Mouse (Mus musculus): ENCODE results near the gene Pld3.
A peak's percentile ranks its signal among the peaks of the same experiment; 100 is the strongest.

The Pld3 gene

GRCm38 (mm10) chr7:27569580-27570224 lies 16.7 kb upstream of the Pld3 start:
- peak; percentile 20 for DNase-seq (ENCODE audit: low read depth, low spot score)

GRCm38 (mm10) chr7:27560978-27561377 lies 8.0 kb upstream of the Pld3 start:
- DNase-seq (ENCODE audit: low read depth, low spot score), result no peak

DNA sequence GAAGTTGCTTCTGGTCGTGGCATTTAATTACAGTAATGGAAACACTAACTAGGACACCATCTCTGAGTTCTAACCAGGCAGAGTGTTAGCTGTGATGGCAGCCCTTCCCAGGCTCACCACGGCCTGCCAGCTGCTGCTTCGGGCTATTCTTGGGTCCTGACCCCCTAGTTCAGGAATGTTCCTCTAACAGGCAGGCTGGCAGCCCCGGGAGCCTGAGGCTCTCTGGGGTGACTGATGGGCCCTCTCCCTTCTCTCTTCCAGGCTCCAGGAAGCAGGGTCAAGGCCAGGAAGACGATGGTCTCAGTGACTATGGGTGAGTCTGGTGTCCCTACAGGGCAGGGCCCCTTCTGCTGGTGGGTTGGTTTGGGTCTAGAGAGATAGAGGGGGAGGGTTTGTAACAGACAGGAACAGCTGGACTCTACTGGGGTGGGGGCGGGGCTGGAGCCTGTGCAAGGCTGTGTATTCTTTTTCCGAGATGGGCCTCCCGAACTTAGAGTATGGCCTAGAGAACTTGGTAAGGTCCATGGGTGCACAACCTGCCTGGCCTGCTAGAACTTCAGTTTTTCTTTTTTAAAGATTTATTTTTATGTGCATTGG lies 7.4 kb upstream of the Pld3 start:
- no peak for DNase-seq (ENCODE audit: low read depth, low spot score)

GRCm38 (mm10) chr7:27552070-27552469 lies 948 bp downstream of the Pld3 start:
- no peak for DNase-seq (ENCODE audit: low read depth, low spot score)

- DNase-seq (ENCODE audit: low read depth, low spot score), result no peak
Observed at GRCm38 (mm10) chr7:27549597-27549996, 3.4 kb downstream of the Pld3 start.

GRCm38 (mm10) chr7:27544675-27545370 lies 8.2 kb downstream of the Pld3 start:
- DNase-seq (ENCODE audit: low read depth, low spot score), result peak; percentile 89

GRCm38 (mm10) chr7:27543851-27544250 lies 9.2 kb downstream of the Pld3 start:
- DNase-seq (ENCODE audit: low read depth, low spot score), result no peak

DNA sequence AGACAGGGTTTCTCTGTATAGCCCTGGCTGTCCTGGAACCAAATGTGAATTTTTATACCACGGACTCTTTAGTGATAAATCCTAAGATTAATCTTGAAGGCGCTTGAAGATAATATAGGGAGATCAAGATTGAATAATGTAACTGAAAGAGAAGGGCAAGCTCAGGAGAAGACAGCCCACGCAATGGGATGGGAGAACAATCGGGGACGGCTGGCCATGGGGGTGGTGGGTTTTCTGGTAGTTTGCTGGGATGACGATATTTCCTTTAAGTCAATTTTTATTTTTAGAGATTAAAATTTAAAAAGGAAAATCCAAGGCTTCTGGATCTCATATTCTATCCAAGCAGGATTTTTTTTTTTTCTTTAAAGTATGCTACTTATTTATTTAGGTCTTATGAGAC lies 10.0 kb downstream of the Pld3 start:
- DNase-seq (ENCODE audit: low read depth, low spot score), result no peak

GRCm38 (mm10) chr7:27542392-27543033 lies 10.5 kb downstream of the Pld3 start:
- peak; percentile 91 for DNase-seq (ENCODE audit: low read depth, low spot score)

DNA sequence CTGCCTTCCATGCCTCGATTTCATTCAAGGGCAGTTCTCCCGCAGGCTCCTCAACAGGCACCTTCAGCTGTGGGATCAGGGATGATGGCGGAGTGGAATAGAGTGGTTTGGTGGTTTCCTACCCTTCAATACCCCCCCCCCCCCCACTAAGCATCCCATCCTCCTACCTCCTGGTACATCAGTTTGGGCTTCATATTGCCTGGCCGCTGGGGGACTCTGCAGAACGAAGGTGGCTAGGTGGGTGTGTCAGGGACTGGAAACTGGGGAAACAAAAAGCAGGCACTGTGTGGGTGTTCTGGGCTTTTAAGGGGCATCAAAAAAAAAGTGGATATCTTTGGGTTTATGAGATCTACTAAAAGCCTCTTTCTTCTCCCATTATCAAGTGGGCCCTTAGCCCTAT lies 11.1 kb downstream of the Pld3 start:
- no peak for DNase-seq (ENCODE audit: low read depth, low spot score)

GRCm38 (mm10) chr7:27541431-27541830 lies 11.6 kb downstream of the Pld3 start:
- DNase-seq (ENCODE audit: low read depth, low spot score), result no peak

GRCm38 (mm10) chr7:27540935-27541334 lies 12.1 kb downstream of the Pld3 start:
- no peak for DNase-seq (ENCODE audit: low read depth, low spot score)

DNA sequence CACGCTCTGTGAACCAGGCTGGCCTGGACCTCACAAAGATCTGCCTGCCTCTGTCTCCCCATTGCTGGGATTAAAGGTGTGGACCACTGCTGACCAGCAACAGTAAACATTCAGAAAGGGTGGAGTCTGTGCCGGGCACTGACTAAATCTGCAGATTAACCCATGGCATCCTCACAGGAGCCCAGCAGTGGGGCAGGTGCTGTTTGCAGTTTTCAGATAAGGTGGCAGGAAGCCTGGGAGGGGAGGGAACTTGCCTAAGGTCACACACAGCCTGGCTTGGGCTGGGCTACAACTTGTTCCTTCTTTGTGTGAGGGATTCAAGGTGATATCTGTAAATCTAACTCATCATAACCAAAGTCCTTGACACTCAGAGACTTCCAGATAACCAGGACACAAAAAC lies 12.5 kb downstream of the Pld3 start:
- DNase-seq (ENCODE audit: low read depth, low spot score), result no peak

GRCm38 (mm10) chr7:27538797-27539196 lies 14.2 kb downstream of the Pld3 start:
- DNase-seq (ENCODE audit: low read depth, low spot score), result no peak

GRCm38 (mm10) chr7:27537998-27538397 lies 15.0 kb downstream of the Pld3 start:
- DNase-seq (ENCODE audit: low read depth, low spot score), result no peak

GRCm38 (mm10) chr7:27536618-27537017 lies 16.4 kb downstream of the Pld3 start:
- no peak for DNase-seq (ENCODE audit: low read depth, low spot score)

GRCm38 (mm10) chr7:27535386-27535785 lies 17.6 kb downstream of the Pld3 start:
- no peak for DNase-seq (ENCODE audit: low read depth, low spot score)

- no peak for DNase-seq (ENCODE audit: low read depth, low spot score)
Observed at GRCm38 (mm10) chr7:27532480-27533050, 20.5 kb downstream of the Pld3 start.

- DNase-seq (ENCODE audit: low read depth, low spot score), result no peak
Observed at GRCm38 (mm10) chr7:27531707-27532106, 21.3 kb downstream of the Pld3 start.

DNA sequence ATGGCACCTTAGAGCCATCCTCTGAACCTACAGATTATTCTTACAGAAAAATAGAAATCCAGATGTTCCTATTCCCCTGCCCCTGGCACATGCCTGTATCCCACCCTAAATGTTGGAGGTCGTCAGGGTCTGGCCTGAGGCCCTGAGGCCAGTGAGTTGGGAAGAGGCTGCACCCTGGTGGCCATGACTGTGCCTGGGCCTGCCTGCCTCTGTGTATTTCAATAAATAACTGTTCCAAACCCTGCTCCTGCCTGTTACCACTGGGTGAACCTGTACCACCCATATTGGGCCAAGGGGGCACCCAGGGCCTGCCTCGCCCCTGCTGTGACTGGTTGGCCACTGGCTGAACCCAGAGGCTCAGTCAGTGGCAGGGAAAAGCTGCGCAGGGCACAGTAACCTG lies 22.1 kb downstream of the Pld3 start:
- DNase-seq (ENCODE audit: low read depth, low spot score), result no peak

GRCm38 (mm10) chr7:27529070-27529469 lies 23.9 kb downstream of the Pld3 start:
- DNase-seq (ENCODE audit: low read depth, low spot score), result no peak
